Mouse (Mus musculus): ENCODE measurements around the gene Grid1. TPM values are rescaled to one million over a fixed set of nuclear protein-coding genes. Genes with fewer than 3 reads are reported as not detected.

Grid1 gene
- polyA plus RNA-seq, 1 experiment from 2014 or later: 0.29 TPM

GRCm38 (mm10) chr14:35044268-35044667 is 224.4 kb downstream of the Grid1 start:
- H3K36me3 ChIP-seq (ENCODE audit: insufficient read depth, low read length): no peaks in the 10 kb centered on the region
- DNase-seq (ENCODE audit: low spot score): no peak
- 49% methylated on average over 5 of the region's 5 CpGs for WGBS
- no peaks in the 10 kb centered on the region for H3K9me3 ChIP-seq (ENCODE audit: low read length)
- H3K9ac ChIP-seq (replicated peaks; ENCODE audit: low read depth): no peak overlapping the region
- no peak overlapping the region for H3K4me3 ChIP-seq (ENCODE audit: low read depth, low read length)
- no peak overlapping the region for H3K27ac ChIP-seq (ENCODE audit: low read length)
- H3K4me2 ChIP-seq (replicated peaks; ENCODE audit: low read depth, low read length): no peak overlapping the region
- no peaks in the 10 kb centered on the region for H3K4me1 ChIP-seq (ENCODE audit: insufficient read depth, low read depth, low read length)
- TF ChIP-seq EP300 (IDR thresholded peaks at IDR 0.05) (no peak), CTCF (IDR thresholded peaks at IDR 0.05) (no peak)
- H3K27me3 ChIP-seq (replicated peaks; ENCODE audit: insufficient read depth, low read length): no peaks in the 10 kb centered on the region
- ATAC-seq: no peak

DNA sequence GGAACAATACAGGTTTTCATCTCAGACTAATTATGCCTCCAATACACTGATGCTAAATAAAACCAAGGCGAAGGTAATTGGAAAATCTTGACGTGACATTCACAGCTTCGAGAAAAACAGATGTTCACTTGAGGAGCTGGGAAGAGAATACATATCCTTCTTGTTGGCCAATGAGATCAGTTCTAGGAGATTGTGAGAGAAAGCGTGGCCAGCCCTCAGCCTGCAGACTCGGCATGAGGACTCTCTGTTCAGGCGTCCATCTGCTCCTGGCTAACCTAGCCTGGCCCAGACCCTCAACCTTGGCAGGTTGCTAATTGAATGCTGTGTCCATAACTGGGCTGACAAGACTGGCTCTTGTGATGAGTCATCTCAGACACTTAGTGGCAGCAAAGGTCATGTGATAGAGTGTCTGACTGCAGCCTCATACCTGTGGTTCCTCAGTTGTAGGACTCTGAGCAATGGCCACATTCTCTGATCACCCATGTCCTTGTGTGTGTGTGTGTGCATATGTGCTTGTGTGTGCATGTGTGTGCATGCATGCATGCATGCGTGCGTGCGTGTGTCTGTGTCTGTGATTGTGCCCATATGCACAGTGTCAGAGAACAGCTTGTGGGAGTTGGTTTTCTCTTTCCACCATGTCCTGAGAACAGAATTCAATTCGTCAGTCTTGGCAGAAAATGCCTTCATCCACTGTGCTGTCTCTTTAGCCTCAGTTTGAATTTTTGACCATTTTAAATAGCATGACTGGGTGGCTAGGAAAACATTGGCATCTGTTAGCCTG is 225.2 kb downstream of the Grid1 start:
- no peaks in the 10 kb centered on the region for H3K9me3 ChIP-seq (ENCODE audit: low read length)
- H3K36me3 ChIP-seq (ENCODE audit: insufficient read depth, low read length): no peaks in the 10 kb centered on the region
- no peaks in the 10 kb centered on the region for H3K4me1 ChIP-seq (ENCODE audit: insufficient read depth, low read depth, low read length)
- no peak overlapping the region for H3K4me2 ChIP-seq (replicated peaks; ENCODE audit: low read depth, low read length)
- no peak overlapping the region for H3K9ac ChIP-seq (replicated peaks; ENCODE audit: low read depth)
- DNase-seq (ENCODE audit: low spot score): no peak
- WGBS: 82% methylated on average over 10 of the region's 10 CpGs
- TF ChIP-seq CTCF (IDR thresholded peaks at IDR 0.05): no peak
- H3K27me3 ChIP-seq (replicated peaks; ENCODE audit: insufficient read depth, low read length): no peaks in the 10 kb centered on the region
- no peak overlapping the region for H3K27ac ChIP-seq (ENCODE audit: low read length)
- H3K4me3 ChIP-seq (ENCODE audit: low read depth, low read length): no peak overlapping the region
- ATAC-seq: no peak

GRCm38 (mm10) chr14:35049231-35049630 is 229.3 kb downstream of the Grid1 start:
- no peaks in the 10 kb centered on the region for H3K4me1 ChIP-seq (ENCODE audit: insufficient read depth, low read depth, low read length)
- 51% methylated on average over 8 of the region's 8 CpGs for WGBS
- no peak overlapping the region for H3K4me2 ChIP-seq (replicated peaks; ENCODE audit: low read depth, low read length)
- ATAC-seq (no peak), DNase-seq (ENCODE audit: low spot score) (no peak)
- no peak overlapping the region for H3K27ac ChIP-seq (ENCODE audit: low read length)
- no peak overlapping the region for H3K9ac ChIP-seq (replicated peaks; ENCODE audit: low read depth)
- no peaks in the 10 kb centered on the region for H3K9me3 ChIP-seq (ENCODE audit: low read length)
- H3K4me3 ChIP-seq (ENCODE audit: low read depth, low read length): no peak overlapping the region
- no peaks in the 10 kb centered on the region for H3K36me3 ChIP-seq (ENCODE audit: insufficient read depth, low read length)
- TF ChIP-seq EP300 (IDR thresholded peaks at IDR 0.05) (no peak), CTCF (IDR thresholded peaks at IDR 0.05) (no peak)
- H3K27me3 ChIP-seq (replicated peaks; ENCODE audit: insufficient read depth, low read length): no peaks in the 10 kb centered on the region

DNA sequence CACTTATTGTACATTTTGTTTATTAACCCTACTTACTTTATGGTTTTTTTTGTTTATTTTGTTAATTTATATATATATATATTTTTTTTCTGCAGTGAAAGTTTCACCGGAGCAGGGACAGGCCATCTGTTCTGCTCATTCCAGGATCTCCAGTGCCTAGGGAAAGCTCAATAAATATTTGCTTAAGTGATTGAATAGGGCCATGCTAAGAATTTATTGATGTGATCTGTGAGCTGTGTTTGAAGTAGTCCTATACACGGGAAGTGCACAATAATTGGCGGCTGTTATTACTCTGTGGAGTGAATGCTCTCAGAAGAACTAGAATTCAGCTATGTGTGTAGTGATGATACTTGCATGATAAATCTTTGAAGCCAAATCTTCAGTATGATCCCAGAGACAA is 234.2 kb downstream of the Grid1 start:
- H3K4me3 ChIP-seq (ENCODE audit: low read depth, low read length): no peak overlapping the region
- H3K27ac ChIP-seq (ENCODE audit: low read length): no peak overlapping the region
- no peak overlapping the region for H3K9ac ChIP-seq (replicated peaks; ENCODE audit: low read depth)
- H3K4me1 ChIP-seq (ENCODE audit: insufficient read depth, low read depth, low read length): no peaks in the 10 kb centered on the region
- H3K27me3 ChIP-seq (replicated peaks; ENCODE audit: insufficient read depth, low read length): no peaks in the 10 kb centered on the region
- DNase-seq (ENCODE audit: low spot score) (no peak), ATAC-seq (no peak)
- no peaks in the 10 kb centered on the region for H3K9me3 ChIP-seq (ENCODE audit: low read length)
- no peak overlapping the region for H3K4me2 ChIP-seq (replicated peaks; ENCODE audit: low read depth, low read length)
- H3K36me3 ChIP-seq (ENCODE audit: insufficient read depth, low read length): no peaks in the 10 kb centered on the region
- WGBS: 28% methylated on average over 3 of the region's 3 CpGs
- TF ChIP-seq CTCF (IDR thresholded peaks at IDR 0.05) (no peak), EP300 (IDR thresholded peaks at IDR 0.05) (no peak)

- H3K27ac ChIP-seq (ENCODE audit: low read length): no peak overlapping the region
- no peak for ATAC-seq
- H3K36me3 ChIP-seq (ENCODE audit: insufficient read depth, low read length): no peaks in the 10 kb centered on the region
- no peak overlapping the region for H3K9ac ChIP-seq (replicated peaks; ENCODE audit: low read depth)
- H3K9me3 ChIP-seq (ENCODE audit: low read length): no peaks in the 10 kb centered on the region
- no peak for DNase-seq (ENCODE audit: low spot score)
- H3K4me1 ChIP-seq (ENCODE audit: insufficient read depth, low read depth, low read length): no peaks in the 10 kb centered on the region
- TF ChIP-seq CTCF (IDR thresholded peaks at IDR 0.05) (no peak), EP300 (IDR thresholded peaks at IDR 0.05) (no peak)
- no peak overlapping the region for H3K4me2 ChIP-seq (replicated peaks; ENCODE audit: low read depth, low read length)
- no peaks in the 10 kb centered on the region for H3K27me3 ChIP-seq (replicated peaks; ENCODE audit: insufficient read depth, low read length)
- WGBS: 51% methylated on average over 6 of the region's 6 CpGs
- no peak overlapping the region for H3K4me3 ChIP-seq (ENCODE audit: low read depth, low read length)
These were observed 254.7 kb downstream of the Grid1 start for GRCm38 (mm10) chr14:35074636-35075035.

GRCm38 (mm10) chr14:35079954-35080353 is 260.0 kb downstream of the Grid1 start:
- 66% methylated on average over 1 of the region's 1 CpGs for WGBS
- Histone ChIP-seq H3K4me3 (ENCODE audit: low read depth, low read length) (no peak overlapping the region), H3K36me3 (ENCODE audit: insufficient read depth, low read length) (no peaks in the 10 kb centered on the region), H3K9me3 (ENCODE audit: low read length) (no peaks in the 10 kb centered on the region), H3K27me3 (replicated peaks; ENCODE audit: insufficient read depth, low read length) (no peaks in the 10 kb centered on the region), H3K4me1 (ENCODE audit: insufficient read depth, low read depth, low read length) (no peaks in the 10 kb centered on the region), H3K4me2 (replicated peaks; ENCODE audit: low read depth, low read length) (no peak overlapping the region), H3K27ac (ENCODE audit: low read length) (no peak overlapping the region), H3K9ac (replicated peaks; ENCODE audit: low read depth) (no peak overlapping the region)
- no peak for ATAC-seq
- TF ChIP-seq EP300 (IDR thresholded peaks at IDR 0.05) (no peak), CTCF (IDR thresholded peaks at IDR 0.05) (no peak)
- DNase-seq (ENCODE audit: low spot score): no peak

Measured in lung, postnatal 0 days (tissue).